Mouse (Mus musculus) spleen, adult 10 weeks (tissue): Measurements from ENCODE around the gene Smtnl2. TPM values are rescaled to one million over a fixed set of nuclear protein-coding genes. Genes with fewer than 3 reads are reported as not detected.

Source experiments
- polyA plus RNA-seq: library from polyadenylated mRNA; stranded (reverse); fragments of 350-450 nt; fragmentation: Illumina TruSeq; extraction: RNeasy Lipid Tissue Mini Kit (QIAGEN cat#74804); gene quantifications from one replicate; pipeline ENCODE4 v1.2.3, GENCODE M21; 2015; ENCODE audit warnings: low replicate concordance; ENCODE audit not compliant: insufficient read depth

The Smtnl2 gene
- polyA plus RNA-seq, result 0.36 TPM

DNA sequence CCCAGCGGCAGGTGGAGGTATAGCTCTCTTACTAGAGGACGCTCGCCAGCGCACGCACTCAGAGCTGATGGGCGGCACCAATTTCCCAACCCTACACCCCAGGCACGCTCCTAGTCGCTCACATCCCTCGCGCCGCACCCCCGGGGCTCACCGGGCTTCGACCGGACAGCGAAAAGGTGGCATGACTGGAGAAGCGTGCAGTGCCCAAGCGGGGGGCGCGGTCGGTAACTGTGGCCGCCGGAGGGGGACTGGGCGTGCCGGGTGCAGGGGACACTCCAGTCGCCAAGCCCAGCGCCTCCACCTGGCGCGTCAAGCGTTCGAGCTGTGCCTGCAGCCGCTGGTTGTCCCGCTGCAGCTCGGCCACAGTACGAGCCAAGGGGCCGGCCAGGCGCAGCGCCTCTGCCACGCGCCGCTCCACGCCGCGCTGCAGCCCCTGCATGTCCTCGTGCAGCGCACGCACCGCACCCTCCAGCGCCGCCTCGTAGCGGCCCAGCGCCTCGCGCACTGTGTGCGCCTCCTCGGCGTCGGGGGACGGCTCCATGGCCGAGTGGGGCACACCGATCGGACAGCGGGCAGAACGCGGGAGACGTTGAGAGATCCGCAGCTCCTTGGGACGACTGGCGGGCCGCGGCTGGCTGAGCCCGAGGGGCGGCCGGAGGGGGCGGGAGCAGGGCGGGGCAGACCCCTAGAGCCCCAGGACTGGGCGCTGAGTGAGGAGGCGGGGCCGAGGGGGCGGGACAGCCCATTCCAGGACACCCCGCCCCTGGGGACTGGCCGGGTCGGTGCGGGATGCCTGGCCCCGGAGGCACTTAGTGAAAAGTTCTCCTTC, at the start of gene Smtnl2:
Gene Smtnl2, minus strand, starts transcription at position 621 of the 829 bp plus-strand sequence.

DNA sequence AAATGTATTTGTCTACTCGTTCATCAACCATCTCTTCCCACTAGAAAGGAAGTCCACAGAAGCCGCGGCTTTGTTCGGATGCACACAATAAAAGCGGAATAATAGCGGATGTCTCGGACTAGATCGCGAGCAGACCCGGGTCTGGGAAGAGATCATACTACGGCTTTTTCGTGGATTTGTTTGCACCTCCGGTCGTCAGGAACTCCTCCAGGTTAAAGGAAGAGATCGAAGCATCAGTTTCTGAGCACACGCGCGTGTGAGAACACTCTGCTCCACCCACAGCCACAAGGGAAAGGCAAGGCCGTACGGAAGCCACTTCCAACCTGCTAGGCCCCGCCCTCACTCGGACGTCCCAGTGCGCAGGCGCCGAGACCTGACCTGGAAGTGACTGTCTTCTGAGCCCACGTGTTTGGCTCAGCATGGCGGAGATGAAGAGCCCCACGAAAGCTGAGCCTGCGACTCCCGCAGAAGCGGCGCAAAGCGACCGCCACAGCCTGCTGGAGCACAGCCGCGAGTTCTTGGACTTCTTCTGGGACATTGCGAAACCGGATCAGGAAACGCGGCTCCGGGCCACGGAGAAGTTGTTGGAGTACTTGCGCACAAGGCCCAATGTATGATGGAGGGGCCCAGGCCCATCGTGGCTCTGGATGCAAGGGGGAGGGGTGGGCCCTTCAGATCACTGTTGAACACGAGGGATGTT, 29.6 kb upstream of the Smtnl2 start, which contains the start of gene Mybbp1a:
Gene Mybbp1a, plus strand, starts transcription at position 391 of the 700 bp plus-strand sequence.

DNA sequence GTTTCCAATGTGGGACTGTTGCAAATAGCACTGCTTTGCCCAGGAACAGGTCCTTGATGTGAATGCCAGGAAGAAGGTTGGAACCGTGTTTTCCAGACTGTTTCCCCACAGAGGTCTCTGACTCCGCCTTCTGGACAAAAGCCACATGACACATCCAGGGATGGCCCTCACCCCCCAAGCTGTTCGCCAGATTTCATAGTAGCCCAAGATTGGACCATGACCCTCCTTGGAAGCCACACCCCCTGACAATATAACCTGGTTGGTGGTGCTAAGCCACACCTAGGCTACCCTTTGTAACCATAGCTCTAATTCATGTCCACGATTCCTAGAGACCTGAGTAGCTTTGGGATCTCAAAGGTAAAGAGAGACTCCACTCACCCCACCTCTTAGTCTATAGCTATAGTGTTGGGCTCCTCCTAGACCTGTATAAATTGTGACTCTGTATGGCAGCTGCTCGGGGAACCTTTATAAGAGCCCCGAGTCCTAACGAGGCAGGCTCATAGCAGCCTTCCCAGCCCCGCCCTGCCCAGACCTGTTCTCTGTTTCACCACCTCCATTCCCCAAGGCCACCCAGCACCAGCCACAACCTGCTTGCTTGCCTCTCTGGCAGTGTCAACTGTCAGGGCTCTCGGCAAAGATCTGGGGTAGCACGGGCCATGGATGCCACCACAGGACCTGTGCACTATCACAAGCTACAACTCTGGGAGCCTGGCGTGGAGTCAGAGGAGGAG, 23.6 kb upstream of the Smtnl2 start, which contains the start of gene Ggt6:
Gene Ggt6, plus strand, starts transcription at position 564 of the 731 bp plus-strand sequence.

GRCm38 (mm10) chr11:72362347-72362741, 49.2 kb downstream of the Smtnl2 start, which contains the start of gene Tekt1:
TSS of gene Tekt1 (minus strand) at chr11:72362442.

Other genes starting within 250 kb of the Smtnl2 start
- 0.30 TPM for gene Gm43951, start 204.9 kb downstream of the Smtnl2 start, polyA plus RNA-seq
- gene 4933427D14Rik, start 204.3 kb downstream of the Smtnl2 start, polyA plus RNA-seq, result 15.0 TPM
- 95.6 TPM for gene Txndc17, start 204.2 kb downstream of the Smtnl2 start, polyA plus RNA-seq
- 10.8 TPM for gene Med31, start 196.1 kb downstream of the Smtnl2 start, polyA plus RNA-seq
- not detected for gene Slc13a5, start 144.5 kb downstream of the Smtnl2 start, polyA plus RNA-seq
- gene Xaf1, start 110.1 kb downstream of the Smtnl2 start, polyA plus RNA-seq, result 77.7 TPM
- gene Fbxo39, start 97.3 kb downstream of the Smtnl2 start, polyA plus RNA-seq, result 0.18 TPM
- not detected for gene Tekt1, start 49.3 kb downstream of the Smtnl2 start, polyA plus RNA-seq
- gene Ggt6, start 23.8 kb upstream of the Smtnl2 start, polyA plus RNA-seq, result not detected
- 98.0 TPM for gene Mybbp1a, start 29.6 kb upstream of the Smtnl2 start, polyA plus RNA-seq
- gene Spns2, start 78.2 kb upstream of the Smtnl2 start, polyA plus RNA-seq, result 21.6 TPM
- gene Spns3, start 138.8 kb upstream of the Smtnl2 start, polyA plus RNA-seq, result 6.0 TPM
- 39.8 TPM for gene Ube2g1, start 195.6 kb upstream of the Smtnl2 start, polyA plus RNA-seq